Mouse (Mus musculus) brain, embryonic 14.5 days (tissue): ENCODE results near the gene Shank1.

ENCODE experiments used
- CTCF ChIP-seq: fragments of 200-500 bp; IDR thresholded peaks from 2 replicates; pipeline ENCODE4 v1.5.1; 2012; ENCODE audit warnings: inconsistent platforms, mild to moderate bottlenecking, moderate library complexity, borderline replicate concordance; ENCODE audit not compliant: insufficient read depth, insufficient read length; ENCODE audit errors: extremely low read depth
- POLR2A ChIP-seq: fragments of 200-500 bp; IDR thresholded peaks from 2 replicates; pipeline ENCODE4 v1.6.1; 2012; ENCODE audit warnings: mild to moderate bottlenecking, inconsistent platforms, borderline replicate concordance; ENCODE audit not compliant: poor library complexity, insufficient read depth, insufficient read length, severe bottlenecking; ENCODE audit errors: extremely low read depth

DNA sequence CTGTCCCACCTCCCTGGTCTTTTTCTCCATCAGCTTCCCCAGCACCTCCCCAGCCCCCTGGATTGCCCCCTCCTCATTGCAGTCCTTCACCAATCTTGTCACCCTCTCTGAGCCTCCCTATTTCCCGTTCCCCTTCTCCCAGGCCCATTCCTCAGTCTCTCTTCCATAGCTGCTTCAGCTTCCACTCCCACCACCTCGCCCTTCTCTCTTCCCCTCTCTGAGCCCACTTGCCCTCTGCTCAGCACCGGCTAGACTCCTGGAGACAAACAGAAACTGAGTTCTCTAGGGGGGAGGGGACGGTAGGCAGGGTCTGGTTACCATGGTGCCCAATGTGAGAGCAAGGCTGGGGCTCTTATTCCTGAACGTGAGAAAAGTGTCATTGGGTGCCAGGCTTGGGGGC, 64.7 kb downstream of the Shank1 start:
- TF ChIP-seq CTCF (no peak), POLR2A (no peak)
